Mouse (Mus musculus) lung, postnatal 4 days (tissue): ENCODE results near the gene Tfip11.

ENCODE experiments used
- DNase-seq, 2 experiments: peaks; one replicate each; pipeline ENCODE4 v3.0.0; 2021

Tfip11 gene

GRCm38 (mm10) chr5:112367338-112367737 lies 41.2 kb downstream of the Tfip11 start:
- no peak for DNase-seq

GRCm38 (mm10) chr5:112367929-112368328 lies 41.8 kb downstream of the Tfip11 start:
- no peak for DNase-seq

- no peak for DNase-seq
Observed at GRCm38 (mm10) chr5:112368666-112369065, 42.5 kb downstream of the Tfip11 start.

GRCm38 (mm10) chr5:112369326-112369725 lies 43.2 kb downstream of the Tfip11 start:
- no peak for DNase-seq

GRCm38 (mm10) chr5:112370236-112370813 lies 44.2 kb downstream of the Tfip11 start:
- no peak for DNase-seq

GRCm38 (mm10) chr5:112371933-112372332 lies 45.8 kb downstream of the Tfip11 start:
- DNase-seq = no peak

GRCm38 (mm10) chr5:112376111-112376510 lies 50.0 kb downstream of the Tfip11 start:
- DNase-seq = no peak

- DNase-seq = no peak
Observed at GRCm38 (mm10) chr5:112377380-112377779, 51.2 kb downstream of the Tfip11 start.

GRCm38 (mm10) chr5:112378716-112379115 lies 52.6 kb downstream of the Tfip11 start:
- DNase-seq = no peak

GRCm38 (mm10) chr5:112381154-112381553 lies 55.0 kb downstream of the Tfip11 start:
- DNase-seq = no peak

- no peak for DNase-seq
Observed at GRCm38 (mm10) chr5:112382042-112382441, 55.9 kb downstream of the Tfip11 start.

- peak; percentile 53 to 73 for DNase-seq
Observed at GRCm38 (mm10) chr5:112382641-112383330, 56.6 kb downstream of the Tfip11 start.

- no peak for DNase-seq
Observed at GRCm38 (mm10) chr5:112384805-112385472, 58.8 kb downstream of the Tfip11 start.

GRCm38 (mm10) chr5:112385973-112386372 lies 59.8 kb downstream of the Tfip11 start:
- no peak for DNase-seq
